Mouse (Mus musculus): ENCODE measurements around the gene Ddb1. TPM values are rescaled to one million over a fixed set of nuclear protein-coding genes. Genes with fewer than 3 reads are reported as not detected.

Gene Ddb1
- polyA plus RNA-seq, 1 experiment from 2014 or later: 338 TPM

GRCm38 (mm10) chr19:10576690-10577561, 28.2 kb upstream of the Ddb1 start, which contains the start of the genes Cyb561a3 and Tmem138:
Cyb561a3 (plus strand) TSS chr19:10577172.
Tmem138 (minus strand) TSS chr19:10577362.
- no peaks in the 10 kb centered on the region for H3K27me3 ChIP-seq
- under 1% methylated on average over 44 of the region's 44 CpGs for WGBS
- H3K9me3 ChIP-seq (replicated peaks): no peaks in the 10 kb centered on the region
- peak within 1 kb of the TSS; percentile 64 for H3K9ac ChIP-seq
- peaks cover 28% of the 10 kb centered on the region for H3K36me3 ChIP-seq
- H3K4me3 ChIP-seq (replicated peaks): peak within 1 kb of the TSS; percentile 75
- H3K4me1 ChIP-seq: peaks cover 17% of the 10 kb centered on the region
- H3K27ac ChIP-seq (replicated peaks): peak within 1 kb of the TSS; percentile 90
- peak within 1 kb of the TSS; percentile 66 for H3K4me2 ChIP-seq (replicated peaks)
- peak; percentile 94 for ATAC-seq (ENCODE audit: insufficient number of reproducible peaks, low FRiP score, low TSS enrichment, low read depth)

GRCm38 (mm10) chr19:10580102-10580501, 25.0 kb upstream of the Ddb1 start:
- Histone ChIP-seq H3K4me1 (peaks cover 17% of the 10 kb centered on the region), H3K27ac (replicated peaks) (no peak overlapping the region), H3K27me3 (no peaks in the 10 kb centered on the region), H3K36me3 (0 out of 2 replicates have a peak, but pooled peaks cover 4% of the 10 kb centered on the region), H3K4me3 (replicated peaks) (no peak overlapping the region), H3K9ac (no peak overlapping the region), H3K4me2 (replicated peaks) (no peak overlapping the region), H3K9me3 (replicated peaks) (no peaks in the 10 kb centered on the region)
- ATAC-seq (ENCODE audit: insufficient number of reproducible peaks, low FRiP score, low TSS enrichment, low read depth): no peak
- WGBS: 79% methylated on average over 3 of the region's 3 CpGs

- peaks cover 17% of the 10 kb centered on the region for H3K4me1 ChIP-seq
- H3K36me3 ChIP-seq: 0 out of 2 replicates have a peak, but pooled peaks cover 4% of the 10 kb centered on the region
- H3K4me2 ChIP-seq (replicated peaks): no peak overlapping the region
- no peak overlapping the region for H3K27ac ChIP-seq (replicated peaks)
- H3K4me3 ChIP-seq (replicated peaks): no peak overlapping the region
- no peaks in the 10 kb centered on the region for H3K27me3 ChIP-seq
- H3K9ac ChIP-seq: no peak overlapping the region
- 76% methylated on average over 3 of the region's 3 CpGs for WGBS
- ATAC-seq (ENCODE audit: insufficient number of reproducible peaks, low FRiP score, low TSS enrichment, low read depth): no peak
- H3K9me3 ChIP-seq (replicated peaks): no peaks in the 10 kb centered on the region
Measured at GRCm38 (mm10) chr19:10580761-10581160, 24.4 kb upstream of the Ddb1 start.

- peaks cover 12% of the 10 kb centered on the region for H3K4me1 ChIP-seq
- 85% methylated on average over 6 of the region's 6 CpGs for WGBS
- H3K9ac ChIP-seq: no peak overlapping the region
- H3K27ac ChIP-seq (replicated peaks): no peak overlapping the region
- H3K4me3 ChIP-seq (replicated peaks): no peak overlapping the region
- no peak for ATAC-seq (ENCODE audit: insufficient number of reproducible peaks, low FRiP score, low TSS enrichment, low read depth)
- H3K4me2 ChIP-seq (replicated peaks): no peak overlapping the region
- 0 out of 2 replicates have a peak, but pooled peaks cover 4% of the 10 kb centered on the region for H3K36me3 ChIP-seq
- no peaks in the 10 kb centered on the region for H3K9me3 ChIP-seq (replicated peaks)
- no peaks in the 10 kb centered on the region for H3K27me3 ChIP-seq
Measured at GRCm38 (mm10) chr19:10581984-10582383, 23.1 kb upstream of the Ddb1 start.

- WGBS: 76% methylated on average over 7 of the region's 7 CpGs
Measured at GRCm38 (mm10) chr19:10583550-10584146, 21.5 kb upstream of the Ddb1 start.

GRCm38 (mm10) chr19:10585112-10585511, 20.0 kb upstream of the Ddb1 start:
- WGBS: 88% methylated on average over 8 of the region's 8 CpGs
- Histone ChIP-seq H3K27ac (replicated peaks) (no peak overlapping the region), H3K4me2 (replicated peaks) (no peak overlapping the region), H3K27me3 (no peaks in the 10 kb centered on the region), H3K4me3 (replicated peaks) (no peak overlapping the region), H3K36me3 (0 out of 2 replicates have a peak, but pooled peaks cover 4% of the 10 kb centered on the region), H3K4me1 (peaks cover 18% of the 10 kb centered on the region), H3K9ac (no peak overlapping the region), H3K9me3 (replicated peaks) (no peaks in the 10 kb centered on the region)
- ATAC-seq (ENCODE audit: insufficient number of reproducible peaks, low FRiP score, low TSS enrichment, low read depth): no peak

More at GRCm38 (mm10) chr19:10583550-10584146, 21.5 kb upstream of the Ddb1 start:
- H3K4me1 ChIP-seq: peaks cover 8% of the 10 kb centered on the region; the same call in 1 of the 2 replicates
- no peaks in the 10 kb centered on the region for H3K9me3 ChIP-seq (replicated peaks)
- H3K27me3 ChIP-seq: no peaks in the 10 kb centered on the region
- H3K27ac ChIP-seq (replicated peaks): no peak overlapping the region
- no peak overlapping the region for H3K4me2 ChIP-seq (replicated peaks)
- no peak overlapping the region for H3K9ac ChIP-seq
- ATAC-seq (ENCODE audit: insufficient number of reproducible peaks, low FRiP score, low TSS enrichment, low read depth): no peak
- 0 out of 2 replicates have a peak, but pooled peaks cover 4% of the 10 kb centered on the region for H3K36me3 ChIP-seq
- H3K4me3 ChIP-seq (replicated peaks): no peak overlapping the region

GRCm38 (mm10) chr19:10587231-10587630, 17.9 kb upstream of the Ddb1 start:
- H3K27ac ChIP-seq (replicated peaks): no peak overlapping the region
- 84% methylated on average over 8 of the region's 8 CpGs for WGBS
- no peak overlapping the region for H3K4me2 ChIP-seq (replicated peaks)
- no peak overlapping the region for H3K4me3 ChIP-seq (replicated peaks)
- peaks cover 20% of the 10 kb centered on the region for H3K4me1 ChIP-seq
- ATAC-seq (ENCODE audit: insufficient number of reproducible peaks, low FRiP score, low TSS enrichment, low read depth): no peak
- peaks cover 16% of the 10 kb centered on the region; the same call in 1 of the 2 replicates for H3K36me3 ChIP-seq
- no peaks in the 10 kb centered on the region for H3K27me3 ChIP-seq
- no peak overlapping the region for H3K9ac ChIP-seq
- no peaks in the 10 kb centered on the region for H3K9me3 ChIP-seq (replicated peaks)

GRCm38 (mm10) chr19:10589127-10589857, 15.8 kb upstream of the Ddb1 start:
- no peaks in the 10 kb centered on the region for H3K9me3 ChIP-seq (replicated peaks)
- H3K27ac ChIP-seq (replicated peaks): peak overlapping the region; percentile 76
- no peak overlapping the region for H3K4me3 ChIP-seq (replicated peaks)
- peaks cover 20% of the 10 kb centered on the region for H3K4me1 ChIP-seq
- H3K36me3 ChIP-seq: peaks cover 27% of the 10 kb centered on the region; the same call in 1 of the 2 replicates
- peak; percentile 78 for ATAC-seq (ENCODE audit: insufficient number of reproducible peaks, low FRiP score, low TSS enrichment, low read depth)
- H3K9ac ChIP-seq: no peak overlapping the region
- WGBS: 28% methylated on average over 5 of the region's 5 CpGs
- H3K27me3 ChIP-seq: no peaks in the 10 kb centered on the region
- H3K4me2 ChIP-seq (replicated peaks): no peak overlapping the region

GRCm38 (mm10) chr19:10590301-10590700, 14.8 kb upstream of the Ddb1 start:
- Histone ChIP-seq H3K27ac (replicated peaks) (no peak overlapping the region), H3K4me2 (replicated peaks) (no peak overlapping the region), H3K36me3 (peaks cover 32% of the 10 kb centered on the region; the same call in 1 of the 2 replicates), H3K4me3 (replicated peaks) (no peak overlapping the region), H3K9me3 (replicated peaks) (no peaks in the 10 kb centered on the region), H3K4me1 (peaks cover 20% of the 10 kb centered on the region), H3K27me3 (no peaks in the 10 kb centered on the region), H3K9ac (no peak overlapping the region)
- 49% methylated on average over 3 of the region's 3 CpGs for WGBS
- ATAC-seq (ENCODE audit: insufficient number of reproducible peaks, low FRiP score, low TSS enrichment, low read depth): peak; percentile 25; the same call in 1 of the 2 replicates

GRCm38 (mm10) chr19:10591659-10592377, 13.3 kb upstream of the Ddb1 start:
- no peak overlapping the region for H3K4me3 ChIP-seq (replicated peaks)
- H3K27me3 ChIP-seq: no peaks in the 10 kb centered on the region
- no peak for ATAC-seq (ENCODE audit: insufficient number of reproducible peaks, low FRiP score, low TSS enrichment, low read depth)
- H3K36me3 ChIP-seq: peaks cover 32% of the 10 kb centered on the region; the same call in 1 of the 2 replicates
- no peaks in the 10 kb centered on the region for H3K9me3 ChIP-seq (replicated peaks)
- WGBS: 91% methylated on average over 6 of the region's 6 CpGs
- no peak overlapping the region for H3K27ac ChIP-seq (replicated peaks)
- no peak overlapping the region for H3K9ac ChIP-seq
- peaks cover 20% of the 10 kb centered on the region for H3K4me1 ChIP-seq
- no peak overlapping the region for H3K4me2 ChIP-seq (replicated peaks)

All from embryonic facial prominence, embryonic 15.5 days (tissue).